Mouse (Mus musculus) layer of hippocampus, postnatal 14 days (tissue): ENCODE measurements at regions not wholly inside any gene's neighbourhood (a gene's known extent, or its start where the extent isn't known, plus 50 kb on each side); places are given as distances from the start of the nearest gene placed in this dataset.
"Not testable (repeated sequence)": the region's sequence is repeated elsewhere in the genome, so short reads cannot be mapped to it uniquely, and the experiment has no call there.

Experiments used
- DNase-seq, 2 experiments: peaks; one replicate each; pipeline ENCODE4 v3.0.0; 2021 to 2022; ENCODE audit warnings: low spot score in 2 of 2, mixed read lengths in 1 of 2

GRCm38 (mm10) chr4:4708261-4708660 is 84.9 kb downstream of the Impad1 start:
- DNase-seq, result peak in 1 of 2 experiments; percentile 56

- DNase-seq, result peak in 1 of 2 experiments; percentile 15
Observed at GRCm38 (mm10) chr4:4699102-4699501, 94.1 kb downstream of the Impad1 start.

- DNase-seq, result no peak
Observed at GRCm38 (mm10) chr4:4695413-4695812, 97.7 kb downstream of the Impad1 start.

GRCm38 (mm10) chr4:4686920-4687319 is 106.2 kb downstream of the Impad1 start:
- no peak for DNase-seq

- DNase-seq, result no peak
Observed at GRCm38 (mm10) chr4:4674607-4675006, 118.5 kb downstream of the Impad1 start.

GRCm38 (mm10) chr4:4650251-4650650 is 142.9 kb downstream of the Impad1 start:
- no peak for DNase-seq

- DNase-seq, result no peak
Observed at GRCm38 (mm10) chr4:4645264-4645663, 147.9 kb downstream of the Impad1 start.

- no peak for DNase-seq
Observed at GRCm38 (mm10) chr4:4636258-4636657, 156.9 kb downstream of the Impad1 start.

- no peak for DNase-seq
Observed at GRCm38 (mm10) chr4:4635856-4636255, 157.3 kb downstream of the Impad1 start.

GRCm38 (mm10) chr4:4635338-4635737 is 157.8 kb downstream of the Impad1 start:
- DNase-seq, result no peak

- DNase-seq, result no peak
Observed at GRCm38 (mm10) chr4:4634646-4635045, 158.5 kb downstream of the Impad1 start.

- DNase-seq, result no peak
Observed at GRCm38 (mm10) chr4:4630750-4631149, 162.4 kb downstream of the Impad1 start.

GRCm38 (mm10) chr4:4629251-4629650 is 163.9 kb downstream of the Impad1 start:
- no peak for DNase-seq

GRCm38 (mm10) chr4:4623840-4624239 is 169.3 kb downstream of the Impad1 start:
- no peak for DNase-seq

- not testable (repeated sequence) for DNase-seq
Observed at GRCm38 (mm10) chr4:4620135-4620534, 173.0 kb downstream of the Impad1 start.

- DNase-seq, result no peak
Observed at GRCm38 (mm10) chr4:4614577-4614976, 178.6 kb downstream of the Impad1 start.
